Mouse (Mus musculus) small intestine, adult 2 months (tissue): ENCODE results near the gene Frmd8. TPM values are rescaled to one million over a fixed set of nuclear protein-coding genes. Genes with fewer than 3 reads are reported as not detected.

Source experiments
- H3K27ac ChIP-seq: fragments of 200-500 bp; 2 replicates; pipeline ENCODE4 v1.5.1; 2012; ENCODE audit warnings: low read depth, low read length, control low read depth, inconsistent platforms; ENCODE audit not compliant: insufficient read depth
- H3K27me3 ChIP-seq: fragments of 200-500 bp; 2 replicates; pipeline ENCODE4 v1.6.1; 2012; ENCODE audit warnings: mild to moderate bottlenecking, moderate library complexity, low read length, inconsistent platforms; ENCODE audit not compliant: control insufficient read depth, insufficient read depth
- H3K36me3 ChIP-seq: fragments of 200-500 bp; 2 replicates; pipeline ENCODE4 v1.6.1; 2012; ENCODE audit warnings: mild to moderate bottlenecking, low read length, control low read depth, inconsistent platforms; ENCODE audit not compliant: control insufficient read depth, insufficient read depth
- H3K4me1 ChIP-seq: fragments of 200-500 bp; 2 replicates; pipeline ENCODE4 v1.6.1; 2012; ENCODE audit warnings: low read length, inconsistent platforms, mixed read lengths; ENCODE audit not compliant: control insufficient read depth, insufficient read depth, insufficient read length
- H3K4me3 ChIP-seq: fragments of 200-500 bp; 2 replicates; pipeline ENCODE4 v1.5.1; 2012; ENCODE audit warnings: low read depth, mild to moderate bottlenecking, control low read depth, inconsistent platforms, low read length, moderate library complexity
- CTCF ChIP-seq: fragments of 200-500 bp; IDR thresholded peaks from 2 replicates; pipeline ENCODE4 v1.5.1; 2012; ENCODE audit warnings: low read depth, mild to moderate bottlenecking, control low read depth, inconsistent platforms, low read length, moderate library complexity, mixed read lengths; ENCODE audit not compliant: insufficient replicate concordance, insufficient read length; ENCODE audit errors: extremely low read depth
- POLR2A ChIP-seq: fragments of 200-500 bp; IDR thresholded peaks from 2 replicates; pipeline ENCODE4 v1.6.1; 2012; ENCODE audit warnings: low read depth, mild to moderate bottlenecking, control low read depth, inconsistent platforms, low read length, moderate library complexity
- WGBS: fragments of 180-500 bp; shearing (Covaris S2); methylation state at CpG from one replicate; pipeline ENCODE4 v1.1.7; 2018; 5-methylcytosine and 5-hydroxymethylcytosine counted together
- polyA plus RNA-seq: library from polyadenylated mRNA; depleted of rRNA; stranded (reverse); fragments of >200 nt; gene quantifications from 2 replicates; pipeline ENCODE4 v1.2.3, GENCODE M21; 2012

The Frmd8 gene
- polyA plus RNA-seq, 1 experiment, result 62.1 TPM

DNA sequence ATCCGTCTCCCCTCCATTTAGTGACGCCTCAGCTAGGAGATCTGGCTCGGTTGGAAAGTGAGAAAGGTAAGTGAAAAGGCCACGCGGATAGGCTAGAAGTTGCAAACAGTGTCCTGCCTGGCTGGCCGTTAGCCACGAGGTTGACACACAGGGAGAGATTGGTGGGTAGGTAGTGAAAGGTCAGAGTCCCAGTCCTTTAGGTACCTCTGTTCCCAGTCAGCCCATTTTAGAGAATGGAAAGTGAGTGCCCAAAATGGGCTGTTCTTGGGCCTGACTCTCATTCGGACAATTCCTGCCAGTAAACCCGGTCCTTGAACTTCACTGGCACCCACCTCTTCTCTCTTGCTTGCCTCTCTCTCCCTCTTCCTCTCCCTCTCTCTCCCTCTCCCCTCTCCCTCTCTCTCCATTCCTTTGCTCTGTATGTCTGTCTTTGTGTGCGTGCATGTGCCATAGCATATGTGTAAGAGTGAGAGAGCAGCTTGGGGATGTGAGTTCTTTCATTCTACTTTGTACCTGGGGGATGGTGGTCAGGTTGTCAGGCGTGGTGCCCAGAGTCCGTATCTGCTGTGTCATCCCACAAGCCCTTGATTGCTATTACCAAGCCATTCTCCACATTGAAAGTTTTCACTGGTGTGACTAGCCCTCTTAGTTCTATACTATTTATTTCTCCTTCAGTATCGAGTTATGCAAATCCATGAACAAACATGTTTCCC lies 38.1 kb upstream of the Frmd8 start, which contains the start of gene Dpf2:
Gene Dpf2, minus strand, starts transcription at position 4 of the 713 bp plus-strand sequence.
- H3K27ac ChIP-seq, result peak within 1 kb of the TSS; percentile 71
- WGBS, result 7% methylated on average over 13 of the region's 13 CpGs
- peak within 1 kb of the TSS; percentile 91 for H3K4me3 ChIP-seq
- H3K36me3 ChIP-seq, result peaks cover 14% of the 10 kb centered on the region
- TF ChIP-seq POLR2A, result no peak
- TF ChIP-seq CTCF, result no peak
- no peaks in the 10 kb centered on the region for H3K27me3 ChIP-seq
- peaks cover 12% of the 10 kb centered on the region; the same call in 1 of the 2 replicates for H3K4me1 ChIP-seq

DNA sequence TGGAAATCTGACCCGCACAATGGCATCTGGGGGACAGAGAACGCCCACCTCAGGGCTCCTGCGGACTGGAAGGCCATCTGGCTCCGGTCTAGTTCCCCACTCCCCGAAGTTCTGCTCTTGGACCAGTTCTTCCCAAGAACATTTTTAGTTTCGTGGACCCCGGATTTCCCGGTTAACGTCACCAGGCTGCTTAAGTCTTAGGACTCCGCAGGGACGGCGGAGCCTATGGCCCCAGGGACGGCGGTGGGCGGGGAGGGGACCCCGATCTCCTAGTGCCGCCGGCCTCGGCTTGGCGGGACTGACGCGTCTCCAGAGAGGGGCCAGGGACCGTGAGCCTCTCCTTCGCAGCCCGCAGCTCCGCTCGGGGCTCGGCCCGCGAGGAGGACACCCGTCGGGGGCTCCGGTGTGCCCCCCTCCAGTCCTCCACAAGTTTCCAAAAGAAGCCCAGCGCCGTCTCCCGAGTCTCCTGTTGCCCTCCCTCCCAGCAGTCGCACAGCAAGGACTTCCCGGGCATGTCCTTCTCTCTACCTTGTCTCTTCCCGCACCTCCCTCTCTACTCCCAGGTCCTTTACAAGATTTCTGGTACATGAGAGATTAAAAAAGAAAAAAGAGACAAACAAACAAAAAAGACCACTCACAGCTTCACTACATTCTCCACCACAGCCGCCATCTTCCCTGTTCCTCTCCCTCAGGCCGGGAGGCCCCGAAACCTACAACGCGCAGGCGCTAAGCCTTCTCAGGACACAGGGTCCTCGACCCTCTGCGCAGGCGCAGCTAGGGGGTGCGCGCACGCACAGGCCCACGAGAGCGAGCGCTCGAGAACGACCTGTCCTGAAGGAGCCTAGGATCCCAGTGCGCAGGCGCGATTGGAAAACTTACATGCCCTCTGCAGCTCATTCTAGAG lies 37.3 kb upstream of the Frmd8 start:
- peak; percentile 87; the same call in 1 of the 2 replicates for TF ChIP-seq POLR2A
- TF ChIP-seq CTCF, result no peak
- peaks cover 12% of the 10 kb centered on the region; the same call in 1 of the 2 replicates for H3K4me1 ChIP-seq

DNA sequence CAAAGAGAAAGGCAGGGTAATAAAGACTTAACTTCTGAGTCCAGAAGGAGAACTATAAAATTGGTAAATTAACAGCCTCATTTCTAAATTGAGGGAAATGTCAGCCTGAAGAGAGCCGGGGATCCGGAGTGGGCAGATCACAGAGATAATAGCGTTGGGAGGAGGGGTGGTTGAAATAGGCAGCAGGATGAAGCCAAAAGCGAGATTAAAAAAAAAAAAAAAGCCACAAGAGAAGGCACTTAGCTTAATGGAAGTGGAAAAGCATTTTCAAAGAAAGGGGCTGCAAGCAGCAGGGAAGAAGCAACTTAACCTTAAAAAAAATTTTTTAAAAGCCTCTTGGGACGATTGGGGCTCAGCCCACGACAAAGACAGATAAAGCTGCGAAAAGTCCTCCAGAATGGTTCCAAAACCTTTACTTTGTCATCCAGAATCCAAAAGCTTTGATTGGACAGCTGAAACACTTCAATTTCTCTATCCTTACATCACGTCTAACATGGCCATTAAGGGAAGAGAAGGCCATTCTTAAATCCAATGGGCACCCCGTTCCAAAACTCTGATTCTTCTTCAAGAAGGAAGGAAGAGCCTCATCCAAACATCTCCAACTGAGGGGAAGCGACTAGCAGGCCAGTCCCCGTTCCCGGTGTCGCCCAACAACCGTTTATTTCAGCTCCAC lies 36.5 kb upstream of the Frmd8 start:
- peak overlapping the region; percentile 91 for H3K4me3 ChIP-seq
- 1% methylated on average over 14 of the region's 14 CpGs for WGBS

More for the DNA sequence above, 37.3 kb upstream of the Frmd8 start:
- Histone ChIP-seq H3K27ac (peak overlapping the region; percentile 71), H3K36me3 (peaks cover 6% of the 10 kb centered on the region), H3K4me3 (peak overlapping the region; percentile 91), H3K27me3 (no peaks in the 10 kb centered on the region)
- under 1% methylated on average over 59 of the region's 59 CpGs for WGBS

DNA sequence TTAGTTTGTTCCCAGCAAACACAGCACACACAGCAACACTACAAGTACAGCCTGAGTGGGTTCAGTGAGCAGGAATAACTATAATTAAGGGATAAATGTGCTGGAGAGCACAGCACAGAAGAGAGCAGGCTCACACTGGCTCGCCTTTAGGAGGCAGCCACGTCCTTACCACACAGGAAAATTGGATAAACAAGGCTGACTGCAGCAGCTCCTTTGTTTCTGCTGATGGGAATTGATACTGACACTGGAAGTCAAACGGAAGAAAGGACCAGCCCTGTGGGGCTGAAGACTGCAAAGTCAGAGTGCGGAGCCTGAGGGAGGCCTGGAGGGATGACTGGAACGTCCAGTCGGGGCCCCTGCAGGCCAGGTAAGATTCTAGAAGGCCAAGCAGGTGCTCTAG lies 35.1 kb upstream of the Frmd8 start:
- H3K36me3 ChIP-seq, result peaks cover 17% of the 10 kb centered on the region
- no peak for TF ChIP-seq CTCF
- TF ChIP-seq POLR2A, result no peak
- no peak overlapping the region for H3K4me3 ChIP-seq
- no peak overlapping the region for H3K27ac ChIP-seq
- peaks cover 12% of the 10 kb centered on the region; the same call in 1 of the 2 replicates for H3K4me1 ChIP-seq
- H3K27me3 ChIP-seq, result no peaks in the 10 kb centered on the region
- 50% methylated on average over 6 of the region's 6 CpGs for WGBS

More for the DNA sequence above, 36.5 kb upstream of the Frmd8 start:
- Histone ChIP-seq H3K27ac (peak overlapping the region; percentile 67; the same call in 1 of the 2 replicates), H3K4me1 (peaks cover 12% of the 10 kb centered on the region; the same call in 1 of the 2 replicates), H3K36me3 (peaks cover 6% of the 10 kb centered on the region), H3K27me3 (no peaks in the 10 kb centered on the region)
- TF ChIP-seq POLR2A (no peak), CTCF (no peak)

DNA sequence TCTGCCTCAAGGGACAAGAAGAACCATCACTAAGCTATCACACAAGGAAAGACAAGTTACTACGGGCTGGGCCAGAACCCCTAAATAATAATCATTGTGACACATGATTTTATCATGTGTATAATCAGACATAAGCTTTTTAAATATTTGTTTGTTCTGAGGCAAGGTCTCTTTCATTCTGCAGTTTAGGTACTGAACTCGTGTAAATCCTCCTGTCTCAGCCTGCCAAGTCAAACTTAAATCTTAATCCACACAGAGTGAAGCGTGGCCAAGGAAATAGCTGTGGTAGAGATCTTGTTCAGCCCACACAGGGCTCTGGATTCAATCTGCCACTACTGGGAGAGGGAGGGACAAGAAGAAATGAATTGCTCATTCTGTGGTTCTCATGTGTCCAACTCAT lies 32.2 kb upstream of the Frmd8 start:
- 67% methylated on average over 3 of the region's 3 CpGs for WGBS
- no peak overlapping the region for H3K4me3 ChIP-seq
- H3K4me1 ChIP-seq, result peaks cover 10% of the 10 kb centered on the region; the same call in 1 of the 2 replicates
- TF ChIP-seq POLR2A (no peak), CTCF (no peak)
- H3K36me3 ChIP-seq, result peaks cover 47% of the 10 kb centered on the region
- H3K27ac ChIP-seq, result no peak overlapping the region
- no peaks in the 10 kb centered on the region for H3K27me3 ChIP-seq

DNA sequence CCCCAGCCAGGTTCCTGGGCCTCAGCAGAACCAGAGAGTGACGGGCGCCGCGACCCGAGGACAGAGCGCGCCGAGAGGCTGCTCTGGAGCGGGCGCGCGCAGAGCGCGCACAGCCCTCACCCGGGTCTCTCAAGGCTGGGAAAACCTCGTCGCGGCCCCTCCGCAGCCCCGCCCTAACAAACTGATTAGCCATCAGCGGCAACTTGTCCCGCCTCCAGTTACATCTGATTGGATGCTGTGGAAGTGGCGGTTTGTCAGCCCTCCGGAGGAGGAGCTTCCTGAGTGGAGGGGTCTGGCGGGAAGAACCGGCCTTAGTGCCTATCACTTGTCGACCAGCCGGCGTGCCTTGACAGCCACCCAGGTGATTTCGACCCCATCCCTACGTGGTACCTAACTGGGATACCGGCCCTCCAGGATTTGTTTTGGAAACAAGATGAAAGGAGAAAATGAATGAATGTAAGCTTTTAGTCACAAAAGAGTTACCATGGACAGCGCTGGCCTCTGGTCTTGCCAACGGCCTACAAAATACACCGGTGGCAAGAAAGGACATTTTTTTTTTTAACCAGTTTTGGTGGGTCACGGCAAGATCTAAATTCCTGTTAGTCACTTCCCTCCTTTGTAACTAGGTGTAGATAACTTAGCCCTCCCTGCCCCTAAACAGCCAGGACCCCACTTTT lies 19.1 kb upstream of the Frmd8 start, which contains the start of gene Tigd3:
Gene Tigd3, minus strand, starts transcription at position 148 of the 677 bp plus-strand sequence.
- Histone ChIP-seq H3K4me1 (peaks cover 7% of the 10 kb centered on the region), H3K27ac (no peak within 1 kb of the TSS), H3K4me3 (peak within 1 kb of the TSS; percentile 72), H3K36me3 (peaks cover 17% of the 10 kb centered on the region), H3K27me3 (no peaks in the 10 kb centered on the region)
- 2% methylated on average over 36 of the region's 36 CpGs for WGBS
- TF ChIP-seq POLR2A (peak; percentile 80), CTCF (no peak)
